Comparison of ENCODE assay signal across 7 mouse cellular contexts in genomic region chr5:139745771-139746170, GRCm38 (mm10). TPM values are rescaled to one million over a fixed set of nuclear protein-coding genes. Genes with fewer than 3 reads are reported as not detected.
A peak's percentile ranks its signal among the peaks of the same experiment; 100 is the strongest.
DNase-seq lines count a peak whose midpoint lies in the region; ATAC-seq and TF ChIP-seq lines count a peak whose summit lies in the region.

No protein-coding gene starts in this region.

- no peaks in the 10 kb centered on the region for H3K79me3 ChIP-seq in C2C12 (ENCODE audit: low read depth)

- TF ChIP-seq EP300 in ES-Bruce4 (IDR thresholded peaks at IDR 0.05; ENCODE audit: insufficient read depth, low read depth, low read length): no peak

- H3K9ac ChIP-seq in ES-Bruce4 (ENCODE audit: low read depth, poor library complexity, severe bottlenecking): no peak overlapping the region
- H3K9ac ChIP-seq in heart, embryonic 15.5 days: no peak overlapping the region
- H3K9ac ChIP-seq in kidney, embryonic 16.5 days (replicated peaks; ENCODE audit: low read length): no peak overlapping the region
- H3K9ac ChIP-seq in stomach, embryonic 15.5 days: no peak overlapping the region

- H3K4me3 ChIP-seq in C2C12 (ENCODE audit: insufficient read depth, poor library complexity, severe bottlenecking): no peak overlapping the region
- H3K4me3 ChIP-seq in ES-Bruce4 (ENCODE audit: low read depth, low read length): no peak overlapping the region
- no peak overlapping the region for H3K4me3 ChIP-seq in heart, embryonic 15.5 days
- no peak overlapping the region for H3K4me3 ChIP-seq in kidney, embryonic 16.5 days (ENCODE audit: low read length)
- H3K4me3 ChIP-seq in stomach, embryonic 15.5 days (replicated peaks): no peak overlapping the region

- H3K4me1 ChIP-seq in ES-Bruce4 (ENCODE audit: control insufficient read depth, insufficient read depth, low read length): no peaks in the 10 kb centered on the region
- H3K4me1 ChIP-seq in heart, embryonic 15.5 days (replicated peaks): no peaks in the 10 kb centered on the region
- H3K4me1 ChIP-seq in kidney, embryonic 16.5 days (ENCODE audit: insufficient read depth, low read length): no peaks in the 10 kb centered on the region
- H3K4me1 ChIP-seq in stomach, embryonic 15.5 days: 0 out of 2 replicates have a peak, but pooled peaks cover 5% of the 10 kb centered on the region

- peak; percentile 80 to 84 for DNase-seq in cerebellum, postnatal 10 days
- peak; percentile 69 for DNase-seq in lung, postnatal 25 days (ENCODE audit: low spot score)

- no peak overlapping the region for H3ac ChIP-seq in C2C12 (ENCODE audit: control insufficient read depth, insufficient read length, low read depth)

- no peak overlapping the region for H3K27ac ChIP-seq in ES-Bruce4 (ENCODE audit: insufficient read depth, low read length)
- no peak overlapping the region for H3K27ac ChIP-seq in heart, embryonic 15.5 days
- no peak overlapping the region for H3K27ac ChIP-seq in kidney, embryonic 16.5 days (ENCODE audit: low read length)
- no peak overlapping the region for H3K27ac ChIP-seq in stomach, embryonic 15.5 days

- H3K36me3 ChIP-seq in C2C12 (ENCODE audit: control insufficient read depth, insufficient read depth) (peaks cover 4% of the 10 kb centered on the region), ES-Bruce4 (ENCODE audit: control insufficient read depth, insufficient read depth, low read length, poor library complexity, severe bottlenecking) (no peaks in the 10 kb centered on the region)
- no peaks in the 10 kb centered on the region; the same call in 1 of the 2 replicates for H3K36me3 ChIP-seq in heart, embryonic 15.5 days
- H3K36me3 ChIP-seq in kidney, embryonic 16.5 days (ENCODE audit: insufficient read depth, low read length): 0 out of 2 replicates have a peak, but pooled peaks cover under 1% of the 10 kb centered on the region
- peaks cover 8% of the 10 kb centered on the region; the same call in 1 of the 2 replicates for H3K36me3 ChIP-seq in stomach, embryonic 15.5 days

- peak; percentile 69 for ATAC-seq in heart, embryonic 15.5 days (replicated peaks; ENCODE audit: insufficient number of reproducible peaks, insufficient read depth, low FRiP score, low read depth)
- ATAC-seq in kidney, embryonic 16.5 days (ENCODE audit: low FRiP score, low TSS enrichment): peak; percentile 85
- peak; percentile 84 for ATAC-seq in stomach, embryonic 15.5 days (ENCODE audit: insufficient read depth, low FRiP score, low read depth)

- H3K27me3 ChIP-seq in C2C12 (ENCODE audit: control insufficient read depth, insufficient read depth, insufficient read length) (no peaks in the 10 kb centered on the region), ES-Bruce4 (ENCODE audit: control insufficient read depth, insufficient read depth, low read length, poor library complexity, severe bottlenecking) (no peaks in the 10 kb centered on the region)
- H3K27me3 ChIP-seq in heart, embryonic 15.5 days: 0 out of 2 replicates have a peak, but pooled peaks cover 5% of the 10 kb centered on the region
- H3K27me3 ChIP-seq in kidney, embryonic 16.5 days (ENCODE audit: insufficient read depth, low read length): no peaks in the 10 kb centered on the region
- H3K27me3 ChIP-seq in stomach, embryonic 15.5 days (replicated peaks): no peaks in the 10 kb centered on the region

- no peak overlapping the region for H3K4me2 ChIP-seq in heart, embryonic 15.5 days
- H3K4me2 ChIP-seq in kidney, embryonic 16.5 days (replicated peaks; ENCODE audit: low read depth, low read length): no peak overlapping the region
- no peak overlapping the region for H3K4me2 ChIP-seq in stomach, embryonic 15.5 days

- TF ChIP-seq CTCF in C2C12 (IDR thresholded peaks at IDR 0.05; ENCODE audit: control insufficient read depth, insufficient read depth, insufficient read length): peak; percentile 82
- TF ChIP-seq CTCF in ES-Bruce4 (IDR thresholded peaks at IDR 0.05; ENCODE audit: low read depth, low read length): peak; percentile 91

- no peaks in the 10 kb centered on the region for H3K9me3 ChIP-seq in ES-Bruce4 (replicated peaks; ENCODE audit: control insufficient read depth, insufficient read depth, low read length, poor library complexity, severe bottlenecking)
- no peaks in the 10 kb centered on the region for H3K9me3 ChIP-seq in heart, embryonic 15.5 days (replicated peaks)
- H3K9me3 ChIP-seq in kidney, embryonic 16.5 days (ENCODE audit: low read length): no peaks in the 10 kb centered on the region
- no peaks in the 10 kb centered on the region for H3K9me3 ChIP-seq in stomach, embryonic 15.5 days

- no peaks in the 10 kb centered on the region for H3K79me2 ChIP-seq in C2C12 (ENCODE audit: control insufficient read depth, insufficient read depth)

- no peak for TF ChIP-seq POLR2A in ES-Bruce4 (IDR thresholded peaks at IDR 0.05; ENCODE audit: insufficient read depth, low read length)

- WGBS in heart, embryonic 15.5 days: 6% methylated on average over 3 of the region's 3 CpGs
- 3% methylated on average over 3 of the region's 3 CpGs for WGBS in kidney, embryonic 16.5 days
- WGBS in stomach, embryonic 15.5 days: 7% methylated on average over 3 of the region's 3 CpGs

TF ChIP-seq in C2C12, 6 proteins besides CTCF, POLR2A, EP300 and RAD21:
- TF ChIP-seq USF1 (IDR thresholded peaks at IDR 0.05; ENCODE audit: low read depth) (peak; percentile 9), FOSL1 (IDR thresholded peaks at IDR 0.05; ENCODE audit: insufficient read depth, low read length, poor library complexity, severe bottlenecking) (no peak)

RNA-seq across cellular contexts. Expression of gene Micall2, which starts 9.6 kb away (rescaled TPM):
- polyA plus RNA-seq in C2C12 (2012; fragmentation: generic; extraction: Trizol) (9.5 TPM), ES-Bruce4 (2011; ENCODE audit: insufficient read depth, insufficient read length, low read depth, missing spikeins) (1.8 TPM in 2 replicates)
- polyA plus RNA-seq in heart, embryonic 15.5 days (2015; fragmentation: Nextera tagmentation; extraction: Ambion mirVana): 1.3 and 2.4 TPM in 2 replicates
- 5.4 TPM in 2 replicates for polyA plus RNA-seq in kidney, embryonic 16.5 days (2015; fragmentation: Nextera tagmentation; extraction: Ambion mirVana)
- 6.4 and 7.7 TPM in 2 replicates for polyA plus RNA-seq in stomach, embryonic 15.5 days (2015; fragmentation: Nextera tagmentation; extraction: Ambion mirVana)

RNA-seq across cellular contexts. Expression of gene Ints1, which starts 29.7 kb away (rescaled TPM):
- 43.1 TPM for polyA plus RNA-seq in C2C12 (2012; fragmentation: generic; extraction: Trizol)
- polyA plus RNA-seq in ES-Bruce4 (2011; ENCODE audit: insufficient read depth, insufficient read length, low read depth, missing spikeins): 54.6 and 59.1 TPM in 2 replicates
- 12.6 and 20.6 TPM in 2 replicates for polyA plus RNA-seq in heart, embryonic 15.5 days (2015; fragmentation: Nextera tagmentation; extraction: Ambion mirVana)
- 28.3 and 30.4 TPM in 2 replicates for polyA plus RNA-seq in kidney, embryonic 16.5 days (2015; fragmentation: Nextera tagmentation; extraction: Ambion mirVana)
- 19.2 and 21.3 TPM in 2 replicates for polyA plus RNA-seq in stomach, embryonic 15.5 days (2015; fragmentation: Nextera tagmentation; extraction: Ambion mirVana)

RNA-seq across cellular contexts. Expression of gene Mafk, which starts 45.5 kb away (rescaled TPM):
- polyA plus RNA-seq in C2C12 (2012; fragmentation: generic; extraction: Trizol): 11.9 TPM
- polyA plus RNA-seq in ES-Bruce4 (2011; ENCODE audit: insufficient read depth, insufficient read length, low read depth, missing spikeins): 15.6 and 16.3 TPM in 2 replicates
- polyA plus RNA-seq in heart, embryonic 15.5 days (2015; fragmentation: Nextera tagmentation; extraction: Ambion mirVana): 19.1 and 23.0 TPM in 2 replicates
- 12.2 and 13.3 TPM in 2 replicates for polyA plus RNA-seq in kidney, embryonic 16.5 days (2015; fragmentation: Nextera tagmentation; extraction: Ambion mirVana)
- polyA plus RNA-seq in stomach, embryonic 15.5 days (2015; fragmentation: Nextera tagmentation; extraction: Ambion mirVana): 16.1 and 18.3 TPM in 2 replicates
